Mouse (Mus musculus): ENCODE measurements at regions not wholly inside any gene's neighbourhood (a gene's known extent, or its start where the extent isn't known, plus 50 kb on each side); places are given as distances from the start of the nearest gene placed in this dataset.

GRCm38 (mm10) chr17:76205082-76205481 lies 653.3 kb upstream of the Fam98a start:
- ATAC-seq (replicated peaks; ENCODE audit: low FRiP score, low TSS enrichment, poor library complexity, severe bottlenecking) = no peak

- no peak for ATAC-seq (replicated peaks; ENCODE audit: low FRiP score, low TSS enrichment, poor library complexity, severe bottlenecking)
Observed at GRCm38 (mm10) chr17:76184813-76185212, 633.1 kb upstream of the Fam98a start.

DNA sequence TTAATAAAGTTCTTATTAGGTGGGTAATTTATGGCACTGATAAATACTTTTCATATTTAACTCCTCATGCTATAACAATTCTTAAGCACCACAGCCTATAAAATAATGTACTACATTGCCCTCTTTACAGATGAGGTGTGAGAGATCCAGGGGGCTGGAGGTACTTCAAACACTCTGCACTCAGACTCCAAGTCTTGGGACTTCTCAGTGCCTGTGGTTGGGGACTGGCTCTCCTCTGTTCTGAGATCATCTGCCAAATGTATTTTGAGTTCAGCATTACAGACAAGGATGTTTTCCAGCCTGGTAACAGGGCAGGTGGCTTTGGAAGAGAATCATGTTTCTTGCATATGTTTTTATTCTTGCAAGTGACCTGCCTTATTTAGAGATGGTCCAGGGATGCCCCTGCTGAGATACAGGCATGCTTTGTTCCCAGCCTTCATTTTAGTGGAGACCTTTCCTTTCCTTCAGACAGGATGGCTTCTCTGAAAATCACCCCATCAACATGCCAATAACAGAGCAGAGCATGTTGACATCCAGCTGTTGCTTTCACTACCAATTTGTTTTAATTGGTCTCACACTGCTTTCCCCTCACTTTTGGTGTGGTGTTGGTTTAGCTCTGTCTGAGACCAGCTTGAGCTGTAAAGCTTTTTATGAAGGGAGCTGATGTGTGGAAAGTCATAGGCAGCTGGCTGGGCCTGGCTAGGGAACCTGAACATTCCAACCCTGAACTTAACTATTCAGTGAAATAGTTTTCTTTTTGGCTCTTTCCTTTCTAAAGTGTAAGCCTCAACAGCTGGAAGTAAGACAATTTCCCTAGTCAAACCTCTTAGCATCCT lies 585.1 kb upstream of the Fam98a start:
- ATAC-seq (replicated peaks; ENCODE audit: low FRiP score, low TSS enrichment, poor library complexity, severe bottlenecking) = no peak

DNA sequence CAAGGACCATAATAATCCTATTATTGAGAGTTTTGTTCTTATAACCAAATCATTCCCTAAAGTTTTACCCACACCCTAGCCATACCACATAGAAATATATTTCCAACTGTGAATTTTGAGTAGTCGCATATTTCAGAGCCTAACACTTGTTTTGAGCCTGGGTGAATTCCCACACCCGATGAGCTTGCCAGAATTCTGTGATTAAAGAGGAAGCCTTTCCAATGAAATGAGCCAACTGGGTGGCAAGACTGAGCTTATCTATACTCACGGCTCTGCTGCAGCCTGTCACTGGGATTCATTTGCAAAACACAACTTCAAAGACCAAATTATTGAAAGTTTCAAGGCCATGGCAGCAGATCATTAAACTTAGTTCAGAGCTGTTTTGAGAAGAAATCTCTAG lies 582.3 kb upstream of the Fam98a start:
- no peak for ATAC-seq (replicated peaks; ENCODE audit: low FRiP score, low TSS enrichment, poor library complexity, severe bottlenecking)

GRCm38 (mm10) chr17:76125260-76125659 lies 573.5 kb upstream of the Fam98a start:
- no peak for ATAC-seq (replicated peaks; ENCODE audit: low FRiP score, low TSS enrichment, poor library complexity, severe bottlenecking)

GRCm38 (mm10) chr17:76111315-76112195 lies 559.8 kb upstream of the Fam98a start:
- ATAC-seq (replicated peaks; ENCODE audit: low FRiP score, low TSS enrichment, poor library complexity, severe bottlenecking) = no peak

DNA sequence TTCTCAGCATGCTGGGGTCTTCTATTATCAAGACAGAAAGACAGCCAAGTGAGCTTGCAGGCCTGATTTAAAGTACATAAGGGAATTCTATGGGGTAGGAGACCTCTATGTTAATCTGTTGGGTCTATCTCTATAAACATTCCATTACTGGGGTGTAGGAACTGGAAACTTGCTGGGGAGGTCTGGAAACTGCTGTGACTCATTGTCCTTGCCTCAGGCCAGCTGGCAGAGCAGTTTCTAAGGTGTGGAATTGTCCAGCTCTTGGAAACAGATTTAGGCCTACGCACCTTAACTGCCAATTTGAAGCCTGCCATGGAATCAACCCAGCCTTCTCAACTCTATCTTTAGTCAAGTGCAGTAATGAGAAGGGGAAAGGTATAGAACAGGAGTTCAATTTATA lies 559.1 kb upstream of the Fam98a start:
- no peak for ATAC-seq (replicated peaks; ENCODE audit: low FRiP score, low TSS enrichment, poor library complexity, severe bottlenecking)

GRCm38 (mm10) chr17:76083536-76083935 lies 531.8 kb upstream of the Fam98a start:
- ATAC-seq (replicated peaks; ENCODE audit: low FRiP score, low TSS enrichment, poor library complexity, severe bottlenecking) = no peak

DNA sequence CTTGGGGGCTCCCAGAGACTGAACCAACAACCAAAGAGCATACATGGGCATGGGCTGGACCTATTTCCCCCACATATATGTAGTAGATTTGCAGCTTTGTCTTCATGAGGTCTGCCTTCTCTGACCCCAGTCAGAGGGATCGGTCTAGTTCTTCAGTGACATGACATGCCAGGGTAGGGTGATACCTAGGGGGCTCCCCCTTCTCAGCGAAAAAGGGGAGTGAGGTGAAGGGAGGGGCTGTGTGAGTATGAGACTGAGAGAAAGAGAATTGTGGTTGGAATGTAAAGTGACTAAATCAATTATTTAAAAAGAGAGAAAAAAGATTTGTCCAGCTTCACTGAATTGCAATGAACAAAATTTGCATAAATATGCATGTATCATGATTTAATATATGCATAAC lies 530.0 kb upstream of the Fam98a start:
- ATAC-seq (replicated peaks; ENCODE audit: low FRiP score, low TSS enrichment, poor library complexity, severe bottlenecking) = no peak

DNA sequence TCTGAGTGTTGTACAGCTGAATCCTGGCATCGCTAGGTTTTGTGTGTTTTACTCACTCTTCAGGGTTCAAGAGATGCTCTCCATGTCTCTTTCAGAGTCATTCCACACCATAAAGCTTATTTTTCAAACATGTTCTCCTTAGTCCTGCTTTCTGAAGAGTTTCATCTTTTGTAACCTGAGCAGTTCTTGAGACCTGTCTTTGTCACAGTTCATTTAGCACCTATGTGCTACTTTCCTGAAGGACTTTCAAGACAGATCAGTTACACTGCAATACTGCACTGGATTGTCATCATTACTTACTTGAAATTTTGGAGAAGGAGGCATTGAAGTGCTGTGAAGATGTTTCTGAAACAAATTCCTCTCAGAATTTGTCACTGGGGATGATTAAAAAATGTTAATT lies 494.7 kb upstream of the Fam98a start:
- ATAC-seq (replicated peaks; ENCODE audit: low FRiP score, low TSS enrichment, poor library complexity, severe bottlenecking) = no peak

DNA sequence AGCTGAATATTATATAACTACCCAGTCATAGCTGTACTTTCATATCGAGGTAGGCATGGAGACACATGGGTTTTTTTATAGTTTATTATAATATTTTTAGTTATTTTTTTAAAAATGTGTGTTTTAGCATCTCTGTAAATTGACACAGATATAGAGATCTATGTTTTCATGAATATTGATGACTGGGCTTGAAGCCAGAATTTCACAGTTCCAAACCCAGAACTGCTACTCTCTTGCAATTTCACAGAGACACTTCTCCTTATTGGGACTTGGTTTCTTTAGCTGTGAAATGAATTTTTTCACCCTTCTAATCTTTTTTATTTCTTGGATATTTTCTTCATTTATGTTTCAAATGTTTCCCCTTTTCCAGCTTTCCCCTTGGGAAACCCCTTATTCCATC lies 481.0 kb upstream of the Fam98a start:
- ATAC-seq (replicated peaks; ENCODE audit: low FRiP score, low TSS enrichment, poor library complexity, severe bottlenecking) = no peak

DNA sequence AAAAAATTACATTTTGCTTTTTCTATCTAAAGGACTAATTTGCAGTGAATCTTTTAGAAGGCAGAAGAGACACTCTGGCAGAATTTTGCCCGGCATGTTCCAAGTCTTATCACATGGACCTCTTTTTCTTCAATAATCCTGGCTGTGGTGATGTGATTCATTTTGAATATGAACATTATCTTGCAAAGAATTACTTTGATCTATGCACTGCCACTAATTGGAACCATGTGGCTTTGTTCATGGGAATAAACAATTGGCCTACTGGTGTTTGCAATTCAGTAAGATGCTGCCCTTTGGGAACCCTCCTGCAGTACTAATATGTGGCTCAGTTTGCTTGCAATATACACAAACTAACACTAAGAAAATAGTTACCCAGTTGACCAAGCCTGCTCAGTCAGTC lies 456.3 kb upstream of the Fam98a start:
- ATAC-seq (replicated peaks; ENCODE audit: low FRiP score, low TSS enrichment, poor library complexity, severe bottlenecking) = no peak

DNA sequence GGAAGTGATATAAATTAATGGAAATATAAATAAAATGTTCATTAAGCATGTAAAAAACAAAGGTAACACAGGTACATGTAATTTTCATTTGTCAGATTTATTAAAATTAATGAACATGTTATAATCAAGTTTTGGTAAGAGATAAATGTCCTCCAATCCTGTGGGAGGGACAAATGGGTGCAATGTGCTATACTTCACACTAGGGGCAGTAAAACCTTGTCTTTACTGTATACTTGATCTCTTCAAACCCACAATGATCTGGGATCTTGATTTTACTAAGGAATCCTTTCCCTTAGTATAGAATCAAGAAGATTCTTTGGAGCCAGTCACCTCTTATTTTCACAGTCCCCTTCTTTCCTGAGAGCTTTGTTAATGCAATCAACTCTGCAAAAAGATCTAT lies 451.1 kb upstream of the Fam98a start:
- ATAC-seq (replicated peaks; ENCODE audit: low FRiP score, low TSS enrichment, poor library complexity, severe bottlenecking) = no peak

DNA sequence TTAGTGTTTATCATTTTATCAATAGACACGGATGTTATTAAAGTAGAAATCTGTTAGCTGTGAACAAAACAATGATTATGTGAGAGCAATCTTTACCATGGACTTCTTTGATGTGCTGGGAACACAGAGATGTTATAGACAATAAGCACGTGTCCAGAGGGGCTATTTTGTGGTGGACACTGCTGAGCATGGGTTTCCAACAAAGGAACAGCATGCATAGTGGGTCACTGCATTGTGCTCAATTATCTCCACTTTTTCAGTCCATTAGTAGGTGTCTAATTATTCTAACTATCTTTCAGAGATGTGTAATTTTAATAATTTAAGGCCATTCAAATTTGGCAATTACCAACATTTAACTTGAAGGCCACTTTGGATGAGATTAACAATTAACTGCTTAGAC lies 409.6 kb upstream of the Fam98a start:
- no peak for ATAC-seq (replicated peaks; ENCODE audit: low FRiP score, low TSS enrichment, poor library complexity, severe bottlenecking)

DNA sequence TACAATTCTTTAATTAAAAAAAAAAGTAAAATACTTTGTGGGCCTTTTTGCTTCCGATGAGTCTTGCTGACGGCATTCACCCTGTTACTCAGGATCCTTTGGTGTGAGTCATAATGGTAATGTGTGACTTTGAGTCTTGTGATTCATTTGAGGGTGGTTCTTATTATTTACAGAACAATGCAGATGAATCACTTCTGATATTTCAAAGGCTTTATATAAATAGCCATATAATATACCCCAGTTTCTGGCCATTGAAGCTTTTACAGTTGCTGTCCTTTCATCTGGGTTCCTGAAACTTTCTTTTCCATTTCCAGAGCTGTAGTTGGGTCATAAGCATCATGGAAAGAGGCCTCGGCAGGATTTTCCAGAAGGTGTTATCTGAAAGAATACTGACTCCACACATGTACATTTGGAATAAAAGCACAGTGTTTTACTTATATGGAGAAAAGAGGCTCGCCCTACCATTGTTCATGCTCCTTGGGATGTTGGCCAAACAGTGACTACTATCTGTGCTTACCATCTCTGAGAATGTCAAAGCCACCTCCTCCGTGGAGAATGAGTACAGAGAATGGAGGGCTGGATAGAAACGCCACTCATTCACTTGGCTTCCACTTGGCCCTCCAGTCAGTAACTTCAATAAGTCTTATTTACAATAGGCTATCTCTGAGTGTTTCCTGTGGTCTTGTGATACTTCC lies 385.1 kb upstream of the Fam98a start:
- ATAC-seq (replicated peaks; ENCODE audit: low FRiP score, low TSS enrichment, poor library complexity, severe bottlenecking) = no peak

DNA sequence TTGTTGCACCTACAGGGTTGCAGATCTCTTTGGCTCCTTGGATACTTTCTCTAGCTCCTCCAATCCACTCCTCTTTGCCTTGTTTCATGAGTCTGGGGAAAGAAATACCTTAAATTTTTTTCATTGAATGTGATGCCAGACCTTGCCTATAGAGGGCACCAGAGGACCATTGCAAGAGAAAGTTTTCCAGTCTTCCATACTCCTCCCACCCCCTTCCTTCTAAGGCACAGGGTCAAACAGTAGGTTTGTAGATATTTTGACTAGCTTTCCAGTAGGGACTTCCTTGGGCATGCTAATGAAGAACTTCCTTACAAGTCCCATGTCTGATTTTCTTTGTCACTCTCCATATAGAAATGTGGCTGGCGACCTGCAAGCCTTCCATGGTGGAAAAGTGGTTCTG lies 379.3 kb upstream of the Fam98a start:
- peak; percentile 61; the same call in 1 of the 2 replicates for ATAC-seq (replicated peaks; ENCODE audit: low FRiP score, low TSS enrichment, poor library complexity, severe bottlenecking)

GRCm38 (mm10) chr17:75920240-75920639 lies 368.5 kb upstream of the Fam98a start:
- ATAC-seq (replicated peaks; ENCODE audit: low FRiP score, low TSS enrichment, poor library complexity, severe bottlenecking) = no peak

DNA sequence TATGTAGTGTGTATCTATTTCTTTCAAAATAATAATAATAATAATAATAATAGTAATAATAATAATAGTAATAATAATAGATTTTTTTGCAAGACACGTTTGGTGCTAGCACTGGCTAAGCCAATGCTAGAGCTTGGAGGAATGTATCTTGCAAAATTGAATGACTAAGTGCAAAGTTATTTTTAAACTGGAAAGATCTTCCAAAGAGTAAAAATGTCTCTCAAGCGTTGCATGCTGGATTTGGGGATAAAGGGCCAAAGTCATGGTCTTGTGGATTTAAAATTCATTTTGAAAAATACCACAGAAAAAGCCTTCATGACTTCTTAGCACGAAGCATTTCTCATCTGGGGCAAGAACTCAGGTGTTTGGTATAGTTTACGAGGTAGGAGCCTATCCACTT lies 365.3 kb upstream of the Fam98a start:
- ATAC-seq (replicated peaks; ENCODE audit: low FRiP score, low TSS enrichment, poor library complexity, severe bottlenecking) = no peak

GRCm38 (mm10) chr17:75916590-75916989 lies 364.8 kb upstream of the Fam98a start:
- ATAC-seq (replicated peaks; ENCODE audit: low FRiP score, low TSS enrichment, poor library complexity, severe bottlenecking) = no peak

DNA sequence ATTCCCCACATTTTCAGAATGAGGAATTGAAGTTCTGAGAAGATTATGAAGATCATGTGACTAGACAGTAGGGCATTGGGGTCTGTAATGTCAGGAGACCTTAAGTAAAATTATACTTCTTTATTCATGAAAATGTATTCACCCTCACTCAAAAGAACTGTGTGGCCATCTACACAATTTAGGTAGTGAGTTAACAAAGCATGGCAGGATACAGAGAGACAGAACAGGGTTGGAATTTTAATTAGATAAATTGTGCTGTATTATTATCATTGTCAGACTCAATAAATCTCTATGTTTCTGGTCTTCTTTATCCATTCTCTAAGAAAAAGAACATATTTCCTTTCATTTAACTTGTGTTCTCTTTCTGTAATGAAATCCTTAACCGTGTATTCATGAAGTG lies 363.5 kb upstream of the Fam98a start:
- ATAC-seq (replicated peaks; ENCODE audit: low FRiP score, low TSS enrichment, poor library complexity, severe bottlenecking) = no peak

Data from megakaryocyte-erythroid progenitor cell, adult 5-6 weeks (primary cell).